Mouse (Mus musculus) splenic B cell, adult 2 months (primary cell): Measurements from ENCODE around the gene Synpo2l.
A peak's percentile ranks its signal among the peaks of the same experiment; 100 is the strongest.
"Not testable (repeated sequence)": the region's sequence is repeated elsewhere in the genome, so short reads cannot be mapped to it uniquely, and the experiment has no call there.

Experiments used
- DNase-seq: peaks from one replicate; pipeline ENCODE4 v3.0.0-alpha.2; 2011; ENCODE audit warnings: low read depth, low spot score
- H3K27me3 ChIP-seq: 2 replicates; pipeline ENCODE4 v1.6.1; 2012; ENCODE audit warnings: mild to moderate bottlenecking, low read length, moderate library complexity, mixed read lengths; ENCODE audit not compliant: control insufficient read depth, poor library complexity, insufficient read depth, severe bottlenecking
- H3K36me3 ChIP-seq: 2 replicates; pipeline ENCODE4 v1.6.1; 2012; ENCODE audit warnings: mild to moderate bottlenecking, low read length, moderate library complexity, mixed read lengths; ENCODE audit not compliant: control insufficient read depth, poor library complexity, insufficient read depth, severe bottlenecking

The Synpo2l gene

GRCm38 (mm10) chr14:20639918-20640619, 28.1 kb downstream of the Synpo2l start:
- no peaks in the 10 kb centered on the region; the same call in 1 of the 2 replicates for H3K36me3 ChIP-seq
- DNase-seq, result peak; percentile 72
- no peaks in the 10 kb centered on the region for H3K27me3 ChIP-seq

- Histone ChIP-seq H3K27me3 (no peaks in the 10 kb centered on the region), H3K36me3 (no peaks in the 10 kb centered on the region; the same call in 1 of the 2 replicates)
- DNase-seq, result no peak
These were observed 29.5 kb downstream of the Synpo2l start for GRCm38 (mm10) chr14:20638702-20639101.

- Histone ChIP-seq H3K27me3 (no peaks in the 10 kb centered on the region), H3K36me3 (no peaks in the 10 kb centered on the region; the same call in 1 of the 2 replicates)
- no peak for DNase-seq
These were observed 30.2 kb downstream of the Synpo2l start for GRCm38 (mm10) chr14:20637818-20638574.

- not testable (repeated sequence) for H3K36me3 ChIP-seq, H3K27me3 ChIP-seq, DNase-seq
These were observed 31.2 kb downstream of the Synpo2l start for GRCm38 (mm10) chr14:20636968-20637367.

- no peak for DNase-seq
- H3K27me3 ChIP-seq, result no peaks in the 10 kb centered on the region
- H3K36me3 ChIP-seq, result no peaks in the 10 kb centered on the region
These were observed 32.6 kb downstream of the Synpo2l start for GRCm38 (mm10) chr14:20635546-20635945.

GRCm38 (mm10) chr14:20631253-20631652, 36.9 kb downstream of the Synpo2l start:
- Histone ChIP-seq H3K27me3 (no peaks in the 10 kb centered on the region), H3K36me3 (no peaks in the 10 kb centered on the region)
- no peak for DNase-seq

GRCm38 (mm10) chr14:20626971-20627370, 41.2 kb downstream of the Synpo2l start:
- no peak for DNase-seq
- Histone ChIP-seq H3K27me3 (no peaks in the 10 kb centered on the region), H3K36me3 (no peaks in the 10 kb centered on the region)

GRCm38 (mm10) chr14:20626447-20626846, 41.7 kb downstream of the Synpo2l start:
- no peak for DNase-seq
- no peaks in the 10 kb centered on the region for H3K27me3 ChIP-seq
- no peaks in the 10 kb centered on the region for H3K36me3 ChIP-seq

GRCm38 (mm10) chr14:20622907-20623306, 45.2 kb downstream of the Synpo2l start:
- H3K27me3 ChIP-seq, result no peaks in the 10 kb centered on the region
- no peak for DNase-seq
- H3K36me3 ChIP-seq, result no peaks in the 10 kb centered on the region

- Histone ChIP-seq H3K36me3 (no peaks in the 10 kb centered on the region), H3K27me3 (no peaks in the 10 kb centered on the region)
- DNase-seq, result no peak
These were observed 45.7 kb downstream of the Synpo2l start for GRCm38 (mm10) chr14:20622412-20622811.

- Histone ChIP-seq H3K27me3 (no peaks in the 10 kb centered on the region), H3K36me3 (no peaks in the 10 kb centered on the region)
- DNase-seq, result no peak
These were observed 46.3 kb downstream of the Synpo2l start for GRCm38 (mm10) chr14:20621903-20622302.

- Histone ChIP-seq H3K27me3 (no peaks in the 10 kb centered on the region), H3K36me3 (no peaks in the 10 kb centered on the region)
- no peak for DNase-seq
These were observed 49.0 kb downstream of the Synpo2l start for GRCm38 (mm10) chr14:20619131-20619530.

- Histone ChIP-seq H3K36me3 (no peaks in the 10 kb centered on the region), H3K27me3 (no peaks in the 10 kb centered on the region)
- no peak for DNase-seq
These were observed 49.9 kb downstream of the Synpo2l start for GRCm38 (mm10) chr14:20618211-20618610.

GRCm38 (mm10) chr14:20616421-20616820, 51.7 kb downstream of the Synpo2l start:
- no peaks in the 10 kb centered on the region for H3K36me3 ChIP-seq

GRCm38 (mm10) chr14:20615075-20615474, 53.1 kb downstream of the Synpo2l start:
- H3K27me3 ChIP-seq, result no peaks in the 10 kb centered on the region
- H3K36me3 ChIP-seq, result no peaks in the 10 kb centered on the region
- no peak for DNase-seq

More at GRCm38 (mm10) chr14:20616421-20616820, 51.7 kb downstream of the Synpo2l start:
- no peaks in the 10 kb centered on the region for H3K27me3 ChIP-seq
- no peak for DNase-seq
